Mouse (Mus musculus) hindbrain, postnatal 0 days (tissue): Measurements from ENCODE around the gene Klk1. TPM values are rescaled to one million over a fixed set of nuclear protein-coding genes. Genes with fewer than 3 reads are reported as not detected.

ENCODE experiments used
- ATAC-seq: fragments of 200-750 bp; cut with Nextera tagmentation; 2 replicates; pipeline ENCODE4 v1.8.0; 2017; ENCODE audit warnings: mild to moderate bottlenecking, moderate TSS enrichment, moderate library complexity
- DNase-seq: peaks from one replicate; pipeline ENCODE4 v3.0.0-alpha.2; 2015; ENCODE audit warnings: low spot score
- H3K27ac ChIP-seq: fragments of 300-500 bp; sonication (generic); 2 replicates; pipeline ENCODE4 v1.5.1; 2014; ENCODE audit warnings: mild to moderate bottlenecking
- H3K27me3 ChIP-seq: fragments of 300-500 bp; sonication (generic); 2 replicates; pipeline ENCODE4 v1.6.1; 2014; ENCODE audit warnings: low read length, mixed read lengths; ENCODE audit not compliant: insufficient read depth
- H3K36me3 ChIP-seq: fragments of 300-500 bp; sonication (generic); 2 replicates; pipeline ENCODE4 v1.6.1; 2014; ENCODE audit warnings: low read length, mixed read lengths; ENCODE audit not compliant: insufficient read depth
- H3K4me1 ChIP-seq: fragments of 300-500 bp; sonication (generic); 2 replicates; pipeline ENCODE4 v1.6.1; 2014; ENCODE audit warnings: antibody characterized with exemption, low read length, mixed read lengths; ENCODE audit not compliant: insufficient read depth
- H3K4me2 ChIP-seq: fragments of 300-500 bp; sonication (generic); 2 replicates; pipeline ENCODE4 v1.6.1; 2014; ENCODE audit warnings: low read depth, mild to moderate bottlenecking, low read length, moderate library complexity, mixed read lengths
- H3K4me3 ChIP-seq: fragments of 300-500 bp; sonication (generic); 2 replicates; pipeline ENCODE4 v1.5.1; 2014; ENCODE audit warnings: low read length
- H3K9ac ChIP-seq: fragments of 300-500 bp; sonication (generic); replicated peaks from 2 replicates; pipeline ENCODE4 v1.6.1; 2014; ENCODE audit warnings: mild to moderate bottlenecking, low read length, moderate library complexity, mixed read lengths
- H3K9me3 ChIP-seq: fragments of 300-500 bp; sonication (generic); 2 replicates; pipeline ENCODE4 v1.6.1; 2016; ENCODE audit warnings: low read length, mixed read lengths
- CTCF ChIP-seq: IDR thresholded peaks from 2 replicates; pipeline ENCODE4 v1.5.1; 2016; ENCODE audit warnings: antibody characterized with exemption, control low read depth, low read depth
- WGBS: fragments of 180-500 bp; shearing (Covaris S2); extraction: QIAGEN DNeasy Blood & Tissue Kit; methylation state at CpG from one replicate; pipeline ENCODE4 v1.1.7; 2014; 5-methylcytosine and 5-hydroxymethylcytosine counted together
- polyA plus RNA-seq: library from polyadenylated mRNA; unstranded; fragments of >200 nt; fragmentation: Nextera tagmentation; extraction: Ambion mirVana; gene quantifications from 2 replicates; pipeline ENCODE4 v1.2.1, GENCODE M21; 2015
- total RNA-seq: library from RNA; depleted of rRNA; stranded (reverse); fragments of >200 nt; gene quantifications from 2 replicates; pipeline ENCODE4 v1.2.3, GENCODE M21; 2014

The Klk1 gene
- total and polyA plus RNA-seq, 2 experiments from 2014 or later = not detected

DNA sequence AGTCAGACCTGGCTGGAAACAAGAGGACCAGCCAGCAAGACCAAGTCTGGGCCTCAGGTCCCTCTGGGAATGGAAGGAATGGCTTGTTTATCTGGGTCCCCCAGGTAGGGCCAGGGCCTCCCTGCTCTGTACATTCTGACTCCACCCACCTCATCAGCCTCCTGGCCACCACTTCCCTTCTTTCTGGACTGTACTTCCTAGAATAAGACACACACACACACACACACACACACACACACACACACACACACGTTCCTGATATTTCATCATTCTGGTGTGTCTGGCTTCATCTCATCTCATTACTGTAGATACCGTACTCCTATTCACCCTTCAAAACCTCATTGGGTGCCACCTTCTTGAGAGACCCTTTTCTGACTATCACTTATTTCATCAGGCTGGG, 44.2 kb downstream of the Klk1 start:
- no peak for TF ChIP-seq CTCF
- no peaks in the 10 kb centered on the region for H3K9me3 ChIP-seq
- WGBS = 91% methylated on average over 2 of the region's 2 CpGs
- H3K4me2 ChIP-seq = no peak overlapping the region
- H3K4me1 ChIP-seq = no peaks in the 10 kb centered on the region
- no peak for ATAC-seq
- H3K9ac ChIP-seq = no peak overlapping the region
- no peaks in the 10 kb centered on the region for H3K36me3 ChIP-seq
- no peak overlapping the region for H3K27ac ChIP-seq
- no peak for DNase-seq
- no peaks in the 10 kb centered on the region for H3K27me3 ChIP-seq
- no peak overlapping the region for H3K4me3 ChIP-seq

DNA sequence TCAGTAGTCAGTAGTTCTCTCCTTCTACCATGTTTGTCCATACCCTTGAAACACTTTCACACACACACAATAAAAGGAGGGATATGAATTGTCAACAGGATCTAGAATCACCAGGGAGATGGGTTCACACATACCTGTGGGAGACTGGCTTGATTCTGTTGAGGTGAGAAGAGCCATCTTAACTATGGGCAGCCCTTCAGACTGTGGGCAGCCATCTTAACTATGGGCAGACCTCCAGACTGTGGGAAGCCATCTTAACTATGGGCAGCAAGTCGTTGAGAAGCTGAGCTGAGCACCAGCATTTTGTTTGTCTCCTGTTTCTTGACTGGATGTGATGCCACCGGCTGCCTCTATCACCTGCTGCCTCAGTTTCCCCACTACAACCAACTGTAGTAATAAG, 46.1 kb downstream of the Klk1 start:
- Histone ChIP-seq H3K27me3 (no peaks in the 10 kb centered on the region), H3K9ac (no peak overlapping the region), H3K27ac (no peak overlapping the region), H3K4me3 (no peak overlapping the region), H3K4me1 (no peaks in the 10 kb centered on the region), H3K9me3 (no peaks in the 10 kb centered on the region), H3K4me2 (no peak overlapping the region), H3K36me3 (no peaks in the 10 kb centered on the region)
- no peak for TF ChIP-seq CTCF
- WGBS = 66% methylated on average over 2 of the region's 2 CpGs
- DNase-seq = peak; percentile 74
- peak; percentile 64 for ATAC-seq

DNA sequence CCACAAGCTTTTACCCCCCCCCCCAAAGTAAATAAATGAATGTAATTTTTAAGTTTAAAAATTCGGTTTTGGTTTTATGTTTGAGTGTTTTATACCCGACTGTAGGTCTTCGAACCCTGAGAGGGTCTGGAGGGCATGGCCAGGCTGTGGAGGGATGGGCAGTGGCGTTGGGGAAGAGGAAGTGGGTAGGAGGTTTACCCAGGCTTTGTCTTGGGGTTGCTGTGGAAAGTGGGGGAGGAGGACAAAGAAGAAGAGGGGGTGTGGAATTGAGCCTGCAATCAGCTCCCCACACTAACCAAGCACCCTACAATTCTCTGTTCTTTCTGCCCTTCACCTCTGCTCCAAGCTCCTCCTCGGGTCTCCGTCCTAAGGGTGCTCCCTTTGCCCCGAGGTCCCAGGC, 47.4 kb downstream of the Klk1 start:
- no peaks in the 10 kb centered on the region for H3K9me3 ChIP-seq
- H3K9ac ChIP-seq = no peak overlapping the region
- H3K4me1 ChIP-seq = no peaks in the 10 kb centered on the region
- no peaks in the 10 kb centered on the region for H3K36me3 ChIP-seq
- H3K27ac ChIP-seq = no peak overlapping the region
- H3K27me3 ChIP-seq = no peaks in the 10 kb centered on the region
- 87% methylated on average over 7 of the region's 7 CpGs for WGBS
- no peak for ATAC-seq
- H3K4me3 ChIP-seq = no peak overlapping the region
- TF ChIP-seq CTCF = no peak
- no peak overlapping the region for H3K4me2 ChIP-seq
- no peak for DNase-seq

DNA sequence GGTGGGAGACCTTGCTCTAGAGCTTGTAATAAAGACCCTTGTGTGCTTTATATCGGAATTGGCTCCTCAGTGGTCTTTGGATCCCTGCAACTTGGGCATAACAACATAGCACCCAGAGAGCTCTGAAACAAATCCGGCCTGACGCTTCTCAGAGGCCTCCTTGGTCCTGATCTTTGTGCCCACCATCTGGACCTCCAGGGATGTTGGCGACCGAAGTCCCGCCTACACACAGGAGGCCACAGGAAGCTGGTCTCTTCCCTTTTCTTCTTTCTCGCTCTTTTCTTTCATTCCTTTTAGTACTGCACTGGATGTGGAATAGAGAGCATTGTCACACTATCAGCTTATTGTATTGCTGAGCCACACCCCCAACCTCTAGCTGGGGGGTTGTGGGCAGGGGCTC, 48.3 kb downstream of the Klk1 start:
- 0 out of 2 replicates have a peak, but pooled peaks cover 2% of the 10 kb centered on the region for H3K9me3 ChIP-seq
- no peaks in the 10 kb centered on the region for H3K36me3 ChIP-seq
- no peak for ATAC-seq
- WGBS = 50% methylated on average over 7 of the region's 7 CpGs
- H3K4me2 ChIP-seq = no peak overlapping the region
- H3K4me1 ChIP-seq = no peaks in the 10 kb centered on the region
- no peak for TF ChIP-seq CTCF
- no peak overlapping the region for H3K27ac ChIP-seq
- no peak for DNase-seq
- H3K4me3 ChIP-seq = no peak overlapping the region
- H3K9ac ChIP-seq = no peak overlapping the region
- no peaks in the 10 kb centered on the region for H3K27me3 ChIP-seq

DNA sequence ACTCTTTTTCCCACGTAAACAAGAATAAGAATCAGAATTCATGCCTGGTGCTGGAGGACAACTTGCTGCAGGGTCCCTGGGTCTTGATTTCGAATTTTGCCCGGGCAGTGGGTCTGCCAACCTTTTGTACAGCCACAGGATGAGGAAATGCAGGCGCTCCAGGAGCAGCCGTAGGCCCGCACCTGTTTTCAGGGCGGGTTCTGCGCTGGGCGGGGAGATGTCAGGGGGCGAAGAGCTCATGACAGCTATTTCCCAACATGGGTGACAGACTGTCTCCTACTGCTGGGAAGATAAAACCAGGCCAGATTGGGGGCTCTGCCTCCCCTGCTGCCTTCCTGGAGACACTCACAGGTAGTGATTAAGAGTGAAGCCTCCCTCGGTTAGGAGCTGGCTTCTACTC, 48.9 kb downstream of the Klk1 start:
- DNase-seq = no peak
- 0 out of 2 replicates have a peak, but pooled peaks cover 2% of the 10 kb centered on the region for H3K9me3 ChIP-seq
- WGBS = 47% methylated on average over 11 of the region's 11 CpGs
- no peak overlapping the region for H3K4me3 ChIP-seq
- H3K27me3 ChIP-seq = no peaks in the 10 kb centered on the region
- H3K4me1 ChIP-seq = no peaks in the 10 kb centered on the region
- ATAC-seq = no peak
- TF ChIP-seq CTCF = no peak
- H3K9ac ChIP-seq = no peak overlapping the region
- H3K4me2 ChIP-seq = no peak overlapping the region
- H3K27ac ChIP-seq = no peak overlapping the region
- no peaks in the 10 kb centered on the region for H3K36me3 ChIP-seq

DNA sequence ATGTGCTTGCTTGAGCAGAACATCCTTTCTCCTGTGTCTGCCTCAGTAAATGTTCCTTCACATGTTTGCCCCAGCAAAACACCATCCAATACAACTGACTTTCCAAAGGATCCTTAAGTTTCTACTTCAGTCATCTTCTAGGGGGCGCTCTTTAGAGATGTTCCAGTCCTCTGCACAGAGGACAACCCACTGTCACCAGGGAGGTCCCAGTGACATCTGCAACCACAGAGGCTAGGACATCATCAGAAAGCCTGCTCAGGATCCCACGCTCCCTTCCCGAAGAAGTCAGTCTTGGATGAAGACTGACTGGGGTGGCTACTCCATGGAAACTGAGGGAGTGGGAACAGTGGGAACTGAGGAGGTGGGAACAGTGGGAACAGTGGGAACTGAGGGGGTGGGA, 50.4 kb downstream of the Klk1 start:
- no peak for TF ChIP-seq CTCF
- 0 out of 2 replicates have a peak, but pooled peaks cover 2% of the 10 kb centered on the region for H3K9me3 ChIP-seq
- no peaks in the 10 kb centered on the region for H3K4me1 ChIP-seq
- H3K36me3 ChIP-seq = no peaks in the 10 kb centered on the region
- H3K9ac ChIP-seq = no peak overlapping the region
- ATAC-seq (no peak), DNase-seq (no peak)
- no peak overlapping the region for H3K4me2 ChIP-seq
- 78% methylated on average over 3 of the region's 3 CpGs for WGBS
- no peak overlapping the region for H3K27ac ChIP-seq
- H3K4me3 ChIP-seq = no peak overlapping the region
- no peaks in the 10 kb centered on the region for H3K27me3 ChIP-seq

DNA sequence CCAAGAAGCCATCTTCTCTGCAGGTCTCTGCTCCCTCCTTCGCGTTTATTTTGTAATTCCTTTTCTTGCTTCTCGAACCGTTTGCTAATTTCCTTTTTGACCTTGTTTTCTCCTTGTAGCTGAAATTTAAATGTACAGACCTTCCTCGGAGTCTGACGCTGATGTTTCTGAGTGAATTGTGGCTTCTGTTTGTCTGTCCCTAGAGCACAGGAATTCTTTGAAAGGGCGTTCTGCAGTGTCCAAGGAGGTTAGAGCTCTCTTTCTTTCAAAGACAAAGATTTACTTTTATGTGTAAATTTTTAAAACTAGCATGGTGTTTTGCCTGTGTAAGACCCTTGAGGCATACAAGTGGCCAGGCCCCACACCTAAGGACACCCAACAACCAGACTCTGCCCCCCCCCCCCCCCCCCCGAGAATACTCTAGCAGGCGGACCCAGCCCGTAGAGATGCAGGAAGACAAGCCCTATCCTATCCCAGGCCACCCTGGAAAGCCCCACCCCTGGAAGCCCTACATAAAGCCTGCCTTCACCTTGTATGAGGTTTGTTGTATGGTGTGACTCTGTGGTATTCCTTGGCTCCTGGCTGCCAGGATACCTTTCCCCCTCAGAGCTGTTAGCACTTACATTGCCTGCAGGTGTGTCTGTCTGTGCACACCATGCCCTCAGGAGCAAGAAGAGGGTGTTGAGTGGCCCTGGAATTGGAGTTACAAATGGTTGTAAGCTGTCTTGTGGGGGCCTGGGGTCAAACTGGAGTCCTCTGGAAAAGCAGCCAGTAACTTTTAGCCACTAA, 51.5 kb downstream of the Klk1 start:
- Histone ChIP-seq H3K4me3 (no peak overlapping the region), H3K36me3 (no peaks in the 10 kb centered on the region), H3K27me3 (no peaks in the 10 kb centered on the region), H3K9me3 (0 out of 2 replicates have a peak, but pooled peaks cover 2% of the 10 kb centered on the region), H3K9ac (no peak overlapping the region), H3K27ac (no peak overlapping the region), H3K4me1 (no peaks in the 10 kb centered on the region), H3K4me2 (no peak overlapping the region)
- no peak for ATAC-seq
- TF ChIP-seq CTCF = no peak
- no peak for DNase-seq
- 68% methylated on average over 10 of the region's 10 CpGs for WGBS
